Mouse (Mus musculus): Measurements from ENCODE around the gene Rgs6.

Gene Rgs6

DNA sequence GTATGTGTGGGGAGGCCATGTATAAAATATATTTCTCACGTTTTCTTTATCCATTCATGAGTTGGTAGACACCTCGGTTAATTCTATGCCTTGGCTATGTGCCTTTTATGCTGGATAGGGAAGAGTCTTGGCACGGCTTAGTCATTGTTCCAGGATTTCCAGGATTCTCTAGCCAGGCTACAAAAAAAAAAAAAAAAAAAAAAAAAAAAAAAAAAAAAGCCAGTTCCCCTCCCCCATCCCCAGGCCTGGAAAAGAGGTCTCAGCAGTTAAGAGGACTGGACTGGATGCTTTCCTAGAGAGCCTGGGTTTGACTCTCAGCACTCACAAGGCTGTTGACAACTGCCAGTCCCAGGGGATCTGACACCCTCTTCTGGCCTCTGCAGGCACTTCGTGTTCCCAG is 543.3 kb downstream of the Rgs6 start:
- DNase-seq (ENCODE audit: low spot score) = no peak

GRCm38 (mm10) chr12:83133827-83134226 is 545.7 kb downstream of the Rgs6 start:
- DNase-seq (ENCODE audit: low spot score) = peak; percentile 12

- DNase-seq (ENCODE audit: low spot score) = no peak
Measured at GRCm38 (mm10) chr12:83136031-83136430, 547.9 kb downstream of the Rgs6 start.

DNA sequence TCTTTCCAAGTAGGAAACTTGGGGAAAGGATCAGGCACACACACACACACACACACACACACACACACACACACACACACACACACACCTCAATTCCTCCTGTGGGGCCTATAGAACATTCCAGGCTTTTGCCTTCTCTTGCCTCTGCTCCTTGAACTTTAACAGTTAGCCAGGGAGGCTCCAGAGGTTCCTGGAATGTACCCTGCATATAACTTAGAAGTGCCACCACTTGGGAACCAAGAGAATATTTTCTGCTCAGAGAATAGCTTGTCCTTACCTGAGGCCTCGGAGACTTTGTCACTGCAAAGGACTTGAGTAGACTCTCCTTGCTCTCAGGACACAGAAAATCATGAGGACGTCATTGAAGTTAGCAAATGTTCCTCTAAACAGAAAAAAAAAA is 548.4 kb downstream of the Rgs6 start:
- DNase-seq (ENCODE audit: low spot score) = no peak

DNA sequence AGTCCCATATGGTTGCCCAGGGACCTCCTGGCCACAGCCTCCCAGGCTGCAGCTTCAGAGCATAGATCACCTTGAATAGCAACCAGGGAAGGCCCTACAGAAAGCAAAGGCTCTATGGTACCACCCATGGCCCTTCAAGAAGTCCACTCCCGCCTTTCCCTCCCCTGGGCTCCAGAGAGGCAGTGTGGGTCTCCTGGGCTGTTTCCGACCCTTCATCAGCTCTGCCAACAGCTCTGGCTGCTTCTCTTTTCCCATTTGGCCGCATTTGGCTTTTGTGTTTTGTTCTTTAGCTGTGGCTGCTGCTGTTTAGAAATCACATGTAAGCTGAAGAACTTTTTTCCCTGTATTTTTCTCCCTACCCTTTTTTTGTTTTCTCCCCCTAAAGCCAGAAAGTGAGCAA is 548.9 kb downstream of the Rgs6 start:
- no peak for DNase-seq (ENCODE audit: low spot score)

- no peak for DNase-seq (ENCODE audit: low spot score)
Measured at GRCm38 (mm10) chr12:83141164-83141563, 553.1 kb downstream of the Rgs6 start.

DNA sequence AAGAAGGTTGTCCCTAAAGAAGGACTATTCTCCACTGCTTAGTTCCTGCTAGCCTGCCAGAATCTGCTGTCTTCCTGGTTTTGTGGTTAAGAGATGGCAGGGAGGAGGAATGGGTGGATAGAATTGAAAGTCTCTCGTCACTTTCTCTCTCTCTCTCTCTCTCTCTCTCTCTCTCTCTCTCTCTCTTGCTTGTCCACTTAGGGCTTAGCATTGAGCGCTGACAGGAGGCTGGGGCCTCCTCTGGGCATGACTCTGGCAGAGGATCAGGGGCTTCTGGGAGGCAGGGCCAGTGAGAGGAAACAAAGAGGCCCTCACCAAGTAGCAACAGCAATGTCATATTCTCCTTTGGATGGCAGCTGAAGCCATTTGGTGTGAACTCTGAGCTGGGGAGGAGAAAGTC is 554.4 kb downstream of the Rgs6 start:
- no peak for DNase-seq (ENCODE audit: low spot score)

- no peak for DNase-seq (ENCODE audit: low spot score)
Measured at GRCm38 (mm10) chr12:83143071-83143470, 555.0 kb downstream of the Rgs6 start.

DNA sequence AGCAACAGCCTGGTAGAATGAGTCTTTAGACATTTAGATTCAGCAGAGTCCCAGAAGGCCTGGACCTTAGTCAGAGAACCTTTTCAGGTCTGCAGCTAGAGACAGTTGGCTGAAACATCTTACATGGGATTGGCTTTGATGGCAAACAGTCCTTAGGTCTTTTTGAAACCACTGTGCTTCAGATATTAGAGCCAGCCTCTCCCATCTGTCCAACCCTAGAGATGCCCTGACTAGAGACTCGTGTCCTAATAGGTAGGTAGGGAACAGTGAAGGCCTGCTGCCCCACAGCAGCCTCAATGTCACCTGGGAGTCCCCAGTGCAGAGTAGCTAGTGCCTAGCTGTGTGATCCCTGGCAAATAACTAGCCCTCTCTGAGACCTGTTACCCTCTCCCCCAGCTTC is 555.5 kb downstream of the Rgs6 start:
- no peak for DNase-seq (ENCODE audit: low spot score)

GRCm38 (mm10) chr12:83145074-83145473 is 557.0 kb downstream of the Rgs6 start:
- no peak for DNase-seq (ENCODE audit: low spot score)

DNA sequence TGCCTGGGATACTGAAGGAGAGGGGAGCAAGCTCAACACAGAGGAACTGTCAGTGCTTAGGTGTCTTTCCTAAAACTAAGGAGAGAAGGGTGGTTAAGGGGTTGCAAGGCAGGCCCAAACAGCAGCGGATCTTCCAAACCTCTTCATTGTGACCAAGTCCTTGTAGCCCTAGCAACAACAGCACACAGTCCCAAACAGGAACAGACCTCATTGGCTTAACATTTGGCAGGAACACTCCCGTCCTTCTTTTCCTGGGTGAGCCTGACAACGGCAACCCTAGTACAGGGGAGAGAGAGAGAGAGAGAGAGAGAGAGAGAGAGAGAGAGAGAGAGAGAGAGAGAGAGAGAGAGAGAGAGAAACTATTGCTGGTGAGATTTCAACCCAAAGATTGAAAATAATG is 557.8 kb downstream of the Rgs6 start:
- no peak for DNase-seq (ENCODE audit: low spot score)

GRCm38 (mm10) chr12:83146917-83147316 is 558.8 kb downstream of the Rgs6 start:
- DNase-seq (ENCODE audit: low spot score) = no peak

GRCm38 (mm10) chr12:83150030-83150429 is 561.9 kb downstream of the Rgs6 start:
- no peak for DNase-seq (ENCODE audit: low spot score)

DNA sequence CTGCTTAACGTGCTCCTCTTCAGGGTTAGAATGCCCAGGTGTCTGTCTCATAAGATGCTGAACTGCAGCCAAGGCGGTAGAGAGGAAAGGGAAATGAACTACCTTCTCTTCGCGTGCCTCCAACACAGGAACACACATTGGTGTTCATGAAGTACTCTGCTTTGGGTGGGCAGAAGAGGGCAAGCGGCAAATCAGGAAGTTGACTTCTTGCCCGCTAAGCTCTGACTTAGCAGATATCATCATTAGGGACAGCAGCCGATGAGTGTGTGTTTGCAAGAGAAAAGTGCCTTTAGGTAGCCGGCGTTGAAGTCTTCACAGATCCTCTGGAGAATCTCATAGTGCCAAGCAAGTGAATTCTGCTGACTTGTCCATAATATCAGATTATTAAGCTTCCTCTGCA is 562.7 kb downstream of the Rgs6 start:
- DNase-seq (ENCODE audit: low spot score) = no peak

- no peak for DNase-seq (ENCODE audit: low spot score)
Measured at GRCm38 (mm10) chr12:83151474-83151873, 563.4 kb downstream of the Rgs6 start.

DNA sequence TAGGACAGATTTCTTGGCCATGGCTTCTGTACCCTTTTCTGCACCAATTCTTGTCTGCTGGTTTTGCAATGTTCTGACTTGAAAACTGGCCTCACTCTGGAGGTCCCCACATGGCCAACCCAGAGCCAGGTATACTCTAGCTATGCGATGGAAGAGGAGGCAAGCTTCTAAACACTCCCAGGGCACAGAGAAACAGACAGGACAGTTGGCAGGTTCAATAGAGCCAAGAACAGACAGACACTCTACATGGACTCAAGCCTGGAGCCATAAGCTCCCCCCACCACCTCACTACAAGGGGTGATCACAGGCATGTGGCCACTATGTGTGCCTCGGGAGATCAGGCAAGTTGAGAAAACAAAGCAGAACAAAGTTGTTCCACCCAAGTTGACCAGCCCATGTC is 572.1 kb downstream of the Rgs6 start:
- DNase-seq (ENCODE audit: low spot score) = no peak

DNA sequence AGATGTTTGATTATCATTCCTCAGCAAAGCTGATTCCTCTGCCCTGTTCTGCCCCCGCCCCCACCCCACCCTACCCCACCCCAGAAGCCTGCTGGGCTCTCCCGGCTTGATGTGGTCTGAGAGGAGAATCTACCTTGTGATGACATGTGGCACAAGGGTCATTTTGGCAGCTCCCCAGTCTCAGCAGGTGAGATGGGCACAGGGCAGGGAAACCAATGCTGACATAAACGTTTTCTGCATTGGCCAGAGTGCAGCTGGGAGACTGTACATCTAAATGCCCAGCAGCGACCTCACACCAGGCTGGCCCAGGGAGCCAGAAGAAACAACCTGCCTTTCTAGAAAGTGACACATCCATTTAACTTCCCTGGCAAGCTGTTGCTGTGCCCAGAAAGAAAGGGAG is 572.6 kb downstream of the Rgs6 start:
- DNase-seq (ENCODE audit: low spot score) = no peak

GRCm38 (mm10) chr12:83163721-83164120 is 575.6 kb downstream of the Rgs6 start:
- no peak for DNase-seq (ENCODE audit: low spot score)

DNA sequence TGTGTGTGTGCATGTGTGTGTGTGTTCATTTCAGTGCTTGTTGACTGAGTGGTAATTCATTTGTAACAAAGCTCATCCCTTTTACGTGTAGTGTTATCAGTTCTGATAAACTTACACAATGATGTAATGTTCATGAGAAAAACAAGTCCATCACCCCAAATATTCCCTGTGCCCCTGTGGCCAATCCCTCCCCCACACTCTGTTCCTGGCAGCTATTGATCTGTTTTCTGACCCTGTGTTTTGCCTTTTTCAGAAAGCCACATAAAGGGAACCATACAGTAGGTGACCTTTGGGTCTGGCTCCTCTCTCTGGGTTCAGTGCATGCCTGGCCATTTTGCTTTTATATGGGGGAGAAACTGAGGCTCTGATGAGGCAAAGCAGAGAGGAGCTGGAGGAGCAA is 577.0 kb downstream of the Rgs6 start:
- no peak for DNase-seq (ENCODE audit: low spot score)

DNA sequence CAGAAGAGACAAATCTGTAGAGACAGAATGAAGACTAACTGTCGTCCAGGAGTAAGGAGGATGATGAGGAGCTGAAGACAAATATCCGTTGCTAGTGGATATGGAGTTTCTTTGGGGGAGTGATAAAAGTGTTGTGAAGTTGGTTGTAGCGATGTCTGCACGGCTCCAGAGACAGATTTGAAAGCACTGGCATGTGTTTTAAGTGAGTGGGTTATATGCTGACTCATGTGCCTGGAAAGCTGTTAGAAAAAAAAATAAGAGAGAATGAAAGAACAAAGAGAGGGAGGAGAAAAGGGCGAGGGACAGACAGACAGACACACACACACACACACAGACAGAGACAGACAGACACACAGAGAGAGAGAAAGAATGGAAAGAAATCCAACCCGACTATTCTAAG is 580.2 kb downstream of the Rgs6 start:
- DNase-seq (ENCODE audit: low spot score) = no peak

GRCm38 (mm10) chr12:83169495-83170209 is 581.6 kb downstream of the Rgs6 start:
- DNase-seq (ENCODE audit: low spot score) = no peak

GRCm38 (mm10) chr12:83178770-83179169 is 590.7 kb downstream of the Rgs6 start:
- DNase-seq (ENCODE audit: low spot score) = no peak

DNA sequence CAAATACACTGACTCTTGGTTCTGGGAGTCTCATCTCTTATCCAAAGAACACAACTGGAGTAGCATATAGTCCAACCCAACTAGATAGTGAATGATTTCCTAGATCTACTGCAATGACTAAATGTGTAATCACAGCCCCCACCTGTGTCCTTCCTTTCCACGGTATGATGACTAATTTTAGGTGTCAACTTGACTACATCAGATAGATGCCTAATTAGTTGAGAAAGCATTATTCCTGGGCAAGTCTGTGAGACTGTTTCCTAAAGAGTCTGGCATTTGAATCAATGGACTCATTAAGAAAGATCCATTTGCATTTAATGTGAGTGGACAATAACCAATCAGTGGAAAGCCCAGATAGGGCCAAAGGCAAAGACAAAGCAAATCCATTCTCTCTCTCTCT is 591.8 kb downstream of the Rgs6 start:
- no peak for DNase-seq (ENCODE audit: low spot score)

DNA sequence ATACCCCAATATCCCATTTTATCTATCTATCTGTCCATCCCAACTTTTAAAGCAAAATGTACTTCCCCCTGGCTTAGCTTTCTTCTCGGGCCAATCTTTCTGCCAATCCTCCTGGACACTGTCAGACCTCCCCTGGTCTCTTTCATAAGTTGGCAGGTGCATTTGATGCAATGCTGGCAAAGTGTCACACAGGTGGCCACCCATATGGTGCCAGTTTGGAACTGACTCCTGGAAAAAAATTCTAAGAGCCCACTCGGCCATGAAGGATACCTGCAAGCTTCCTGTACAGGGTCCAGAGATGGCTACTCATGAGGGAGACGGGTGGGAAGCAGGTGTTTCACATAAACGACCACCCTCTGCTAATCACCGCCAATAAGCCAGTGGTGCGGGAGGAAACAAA is 592.5 kb downstream of the Rgs6 start:
- no peak for DNase-seq (ENCODE audit: low spot score)

DNA sequence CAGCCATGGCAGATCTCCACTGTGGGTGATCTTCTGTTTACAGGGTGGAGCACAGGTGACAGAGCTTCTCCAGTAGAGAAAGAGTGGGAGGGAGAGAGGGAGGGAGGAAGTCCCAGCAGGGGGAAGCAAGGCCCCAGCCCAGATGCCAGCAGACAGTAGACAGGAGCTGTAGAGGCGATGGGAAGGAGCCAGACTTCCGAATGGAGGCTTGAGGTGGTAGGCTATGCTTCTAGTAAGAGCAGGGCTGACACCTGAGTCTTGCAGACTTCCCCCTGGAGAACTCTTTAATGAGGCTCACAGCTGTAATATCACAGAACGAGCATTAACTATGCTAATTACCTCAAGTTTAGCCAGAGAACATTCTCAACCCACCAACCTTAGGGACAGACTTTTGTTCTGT is 613.6 kb downstream of the Rgs6 start:
- DNase-seq (ENCODE audit: low spot score) = no peak

All from urinary bladder, postnatal 25 days (tissue).